Mouse (Mus musculus) thymus, postnatal 14 days (tissue): Measurements from ENCODE around the gene Sptbn4.
A peak's percentile ranks its signal among the peaks of the same experiment; 100 is the strongest.

Source experiments
- DNase-seq: peaks from one replicate; pipeline ENCODE4 v3.0.0; 2021

Gene Sptbn4

GRCm38 (mm10) chr7:27339114-27339513, 108.4 kb downstream of the Sptbn4 start:
- no peak for DNase-seq

GRCm38 (mm10) chr7:27337175-27337853, 110.2 kb downstream of the Sptbn4 start, which contains the start of gene Ltbp4:
Gene Ltbp4, minus strand, starts transcription at chr7:27337692.
- peak; percentile 39 for DNase-seq

- peak; percentile 83 for DNase-seq
Observed at GRCm38 (mm10) chr7:27335928-27336823, 111.3 kb downstream of the Sptbn4 start.

- no peak for DNase-seq
Observed at GRCm38 (mm10) chr7:27335011-27335720, 112.3 kb downstream of the Sptbn4 start.

- peak; percentile 38 for DNase-seq
Observed at GRCm38 (mm10) chr7:27334405-27334911, 113.0 kb downstream of the Sptbn4 start.

GRCm38 (mm10) chr7:27333316-27333941, 114.1 kb downstream of the Sptbn4 start:
- peak; percentile 31 for DNase-seq

GRCm38 (mm10) chr7:27332353-27333199, 114.9 kb downstream of the Sptbn4 start:
- DNase-seq, result peak; percentile 94

GRCm38 (mm10) chr7:27331854-27332253, 115.6 kb downstream of the Sptbn4 start:
- no peak for DNase-seq

- peak; percentile 18 for DNase-seq
Observed at GRCm38 (mm10) chr7:27331541-27331851, 116.0 kb downstream of the Sptbn4 start.

- peak; percentile 89 for DNase-seq
Observed at GRCm38 (mm10) chr7:27330709-27331540, 116.6 kb downstream of the Sptbn4 start.

- no peak for DNase-seq
Observed at GRCm38 (mm10) chr7:27329981-27330380, 117.5 kb downstream of the Sptbn4 start.

GRCm38 (mm10) chr7:27329326-27329947, 118.0 kb downstream of the Sptbn4 start:
- DNase-seq, result peak; percentile 94

GRCm38 (mm10) chr7:27328648-27329047, 118.8 kb downstream of the Sptbn4 start:
- no peak for DNase-seq

- no peak for DNase-seq
Observed at GRCm38 (mm10) chr7:27328161-27328560, 119.3 kb downstream of the Sptbn4 start.

- no peak for DNase-seq
Observed at GRCm38 (mm10) chr7:27327500-27327899, 120.0 kb downstream of the Sptbn4 start.

- no peak for DNase-seq
Observed at GRCm38 (mm10) chr7:27326101-27326880, 121.2 kb downstream of the Sptbn4 start.

- DNase-seq, result no peak
Observed at GRCm38 (mm10) chr7:27325697-27326096, 121.8 kb downstream of the Sptbn4 start.

GRCm38 (mm10) chr7:27324928-27325327, 122.6 kb downstream of the Sptbn4 start:
- DNase-seq, result no peak

- no peak for DNase-seq
Observed at GRCm38 (mm10) chr7:27324161-27324560, 123.3 kb downstream of the Sptbn4 start.
